Mouse (Mus musculus) forebrain, postnatal 0 days (tissue): Measurements from ENCODE around the gene Tnr. TPM values are rescaled to one million over a fixed set of nuclear protein-coding genes. Genes with fewer than 3 reads are reported as not detected.

Experiments
- ATAC-seq: fragments of 200-750 bp; cut with Nextera tagmentation; 2 replicates; pipeline ENCODE4 v1.8.0; 2017; ENCODE audit warnings: mild to moderate bottlenecking, moderate library complexity
- DNase-seq: peaks from one replicate; pipeline ENCODE4 v3.0.0-alpha.2; 2015
- H3K27ac ChIP-seq: fragments of 300-500 bp; sonication (generic); 2 replicates; pipeline ENCODE4 v1.5.1; 2014; ENCODE audit warnings: low read depth, mild to moderate bottlenecking, antibody characterized with exemption, low read length, moderate library complexity, mixed read lengths
- H3K27me3 ChIP-seq: fragments of 300-500 bp; sonication (generic); 2 replicates; pipeline ENCODE4 v1.6.1; 2014; ENCODE audit warnings: mild to moderate bottlenecking, low read length, mixed read lengths; ENCODE audit not compliant: insufficient read depth
- H3K36me3 ChIP-seq: fragments of 300-500 bp; sonication (generic); 2 replicates; pipeline ENCODE4 v1.6.1; 2014; ENCODE audit warnings: mild to moderate bottlenecking, moderate library complexity; ENCODE audit not compliant: insufficient read depth
- H3K4me1 ChIP-seq: fragments of 300-500 bp; sonication (generic); 2 replicates; pipeline ENCODE4 v1.6.1; 2014; ENCODE audit warnings: antibody characterized with exemption; ENCODE audit not compliant: insufficient read depth
- H3K4me2 ChIP-seq: fragments of 300-500 bp; sonication (generic); 2 replicates; pipeline ENCODE4 v1.6.1; 2014; ENCODE audit warnings: low read depth, mild to moderate bottlenecking, moderate library complexity
- H3K4me3 ChIP-seq: fragments of 300-500 bp; sonication (generic); 2 replicates; pipeline ENCODE4 v1.5.1; 2014; ENCODE audit warnings: low read depth, low read length, mixed read lengths
- H3K9ac ChIP-seq: fragments of 300-500 bp; sonication (generic); 2 replicates; pipeline ENCODE4 v1.6.1; 2014; ENCODE audit warnings: mild to moderate bottlenecking
- H3K9me3 ChIP-seq: fragments of 300-500 bp; sonication (generic); 2 replicates; pipeline ENCODE4 v1.6.1; 2016; ENCODE audit warnings: low read length
- CTCF ChIP-seq: sonication (generic); IDR thresholded peaks from 2 replicates; pipeline ENCODE4 v1.5.1; 2016; ENCODE audit warnings: antibody characterized with exemption, control low read depth, low read depth
- WGBS: fragments of 180-500 bp; shearing (Covaris S2); extraction: QIAGEN DNeasy Blood & Tissue Kit; methylation state at CpG from one replicate; pipeline ENCODE4 v1.1.7; 2014; 5-methylcytosine and 5-hydroxymethylcytosine counted together
- polyA plus RNA-seq: library from polyadenylated mRNA; unstranded; fragments of >200 nt; fragmentation: Nextera tagmentation; extraction: Ambion mirVana; gene quantifications from 2 replicates; pipeline ENCODE4 v1.2.1, GENCODE M21; 2015
- total RNA-seq: library from RNA; depleted of rRNA; stranded (reverse); fragments of >200 nt; gene quantifications from 2 replicates; pipeline ENCODE4 v1.2.3, GENCODE M21; 2014

Gene Tnr
- total and polyA plus RNA-seq, 2 experiments from 2014 or later: 4.1 to 45.7 TPM

- H3K4me3 ChIP-seq: no peak overlapping the region
- no peaks in the 10 kb centered on the region for H3K9me3 ChIP-seq
- DNase-seq (peak; percentile 50), ATAC-seq (no peak; the same call in 1 of the 2 replicates)
- no peaks in the 10 kb centered on the region for H3K27me3 ChIP-seq
- H3K9ac ChIP-seq: no peak overlapping the region
- no peak overlapping the region for H3K27ac ChIP-seq
- 13% methylated on average over 3 of the region's 3 CpGs for WGBS
- H3K4me2 ChIP-seq: no peak overlapping the region
- H3K4me1 ChIP-seq: peaks cover 19% of the 10 kb centered on the region
- no peaks in the 10 kb centered on the region for H3K36me3 ChIP-seq
- TF ChIP-seq CTCF: no peak
These were observed 54.8 kb downstream of the Tnr start for GRCm38 (mm10) chr1:159578391-159578790.

GRCm38 (mm10) chr1:159580335-159580921 lies 56.9 kb downstream of the Tnr start:
- H3K27ac ChIP-seq: peak overlapping the region; percentile 45; the same call in 1 of the 2 replicates
- no peaks in the 10 kb centered on the region for H3K9me3 ChIP-seq
- WGBS: 60% methylated on average over 8 of the region's 8 CpGs
- H3K4me1 ChIP-seq: peaks cover 19% of the 10 kb centered on the region
- no peaks in the 10 kb centered on the region for H3K27me3 ChIP-seq
- DNase-seq (peak; percentile 35), ATAC-seq (peak; percentile 70)
- no peaks in the 10 kb centered on the region for H3K36me3 ChIP-seq
- no peak for TF ChIP-seq CTCF
- no peak overlapping the region for H3K9ac ChIP-seq
- no peak overlapping the region for H3K4me2 ChIP-seq
- no peak overlapping the region for H3K4me3 ChIP-seq

- DNase-seq (no peak), ATAC-seq (no peak)
- 77% methylated on average over 4 of the region's 4 CpGs for WGBS
- no peak for TF ChIP-seq CTCF
- peaks cover 17% of the 10 kb centered on the region for H3K4me1 ChIP-seq
- no peak overlapping the region for H3K4me2 ChIP-seq
- H3K9ac ChIP-seq: no peak overlapping the region
- H3K9me3 ChIP-seq: no peaks in the 10 kb centered on the region
- no peaks in the 10 kb centered on the region for H3K27me3 ChIP-seq
- H3K4me3 ChIP-seq: no peak overlapping the region
- H3K36me3 ChIP-seq: no peaks in the 10 kb centered on the region
- H3K27ac ChIP-seq: no peak overlapping the region
These were observed 60.3 kb downstream of the Tnr start for GRCm38 (mm10) chr1:159583877-159584276.

GRCm38 (mm10) chr1:159588741-159589140 lies 65.2 kb downstream of the Tnr start:
- ATAC-seq: no peak
- no peaks in the 10 kb centered on the region for H3K27me3 ChIP-seq
- no peak overlapping the region for H3K4me3 ChIP-seq
- H3K36me3 ChIP-seq: no peaks in the 10 kb centered on the region
- DNase-seq: no peak
- H3K4me2 ChIP-seq: no peak overlapping the region
- H3K27ac ChIP-seq: no peak overlapping the region
- WGBS: 74% methylated on average over 2 of the region's 2 CpGs
- no peaks in the 10 kb centered on the region for H3K9me3 ChIP-seq
- H3K9ac ChIP-seq: no peak overlapping the region
- TF ChIP-seq CTCF: no peak
- H3K4me1 ChIP-seq: no peaks in the 10 kb centered on the region

GRCm38 (mm10) chr1:159594099-159595058 lies 70.8 kb downstream of the Tnr start:
- Histone ChIP-seq H3K36me3 (no peaks in the 10 kb centered on the region), H3K9me3 (no peaks in the 10 kb centered on the region), H3K4me3 (no peak overlapping the region), H3K9ac (no peak overlapping the region), H3K27me3 (no peaks in the 10 kb centered on the region), H3K27ac (peak overlapping the region; percentile 45; the same call in 1 of the 2 replicates), H3K4me2 (no peak overlapping the region), H3K4me1 (0 out of 2 replicates have a peak, but pooled peaks cover 3% of the 10 kb centered on the region)
- TF ChIP-seq CTCF: no peak
- peak; percentile 76 for ATAC-seq
- DNase-seq: peak; percentile 67
- 28% methylated on average over 14 of the region's 14 CpGs for WGBS

- WGBS: 77% methylated on average over 3 of the region's 3 CpGs
- Histone ChIP-seq H3K9me3 (no peaks in the 10 kb centered on the region), H3K9ac (no peak overlapping the region), H3K27ac (no peak overlapping the region), H3K4me2 (no peak overlapping the region), H3K4me3 (no peak overlapping the region), H3K27me3 (no peaks in the 10 kb centered on the region), H3K4me1 (0 out of 2 replicates have a peak, but pooled peaks cover 3% of the 10 kb centered on the region), H3K36me3 (no peaks in the 10 kb centered on the region)
- TF ChIP-seq CTCF: no peak
- DNase-seq: no peak
- no peak for ATAC-seq
These were observed 72.2 kb downstream of the Tnr start for GRCm38 (mm10) chr1:159595729-159596128.

- ATAC-seq: 0 out of 2 replicates have a peak, but pooled peaks have one; percentile 21
- DNase-seq: no peak
- Histone ChIP-seq H3K9me3 (no peaks in the 10 kb centered on the region), H3K9ac (no peak overlapping the region), H3K36me3 (no peaks in the 10 kb centered on the region), H3K4me2 (no peak overlapping the region), H3K4me1 (0 out of 2 replicates have a peak, but pooled peaks cover 3% of the 10 kb centered on the region), H3K27me3 (no peaks in the 10 kb centered on the region), H3K4me3 (no peak overlapping the region), H3K27ac (no peak overlapping the region)
- WGBS: 59% methylated on average over 2 of the region's 2 CpGs
- TF ChIP-seq CTCF: no peak
These were observed 73.1 kb downstream of the Tnr start for GRCm38 (mm10) chr1:159596640-159597039.
